Mouse (Mus musculus): Measurements from ENCODE around the gene Tmed6. TPM values are rescaled to one million over a fixed set of nuclear protein-coding genes. Genes with fewer than 3 reads are reported as not detected.

Gene Tmed6
- polyA plus RNA-seq, 1 experiment from 2014 or later, result not detected

DNA sequence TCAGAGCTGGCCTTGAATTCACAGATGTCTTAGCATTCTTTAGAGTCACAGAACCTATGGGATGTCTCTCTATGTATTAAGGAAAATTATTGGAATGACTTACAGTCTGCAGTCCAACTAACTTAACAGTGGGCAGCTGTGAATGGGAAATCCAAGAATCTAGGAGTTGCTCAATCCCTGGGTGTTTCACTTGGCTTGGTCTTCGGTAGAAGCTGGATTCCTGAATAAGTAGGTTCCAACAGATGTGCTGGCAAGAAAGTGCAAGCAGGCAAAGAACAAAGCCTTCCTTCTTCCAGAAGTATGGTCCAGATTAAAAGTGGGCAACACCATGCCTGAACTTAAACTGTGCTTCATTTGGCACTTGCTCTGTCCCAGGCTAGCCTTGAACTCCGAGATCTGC, 35.2 kb upstream of the Tmed6 start:
- no peak overlapping the region for H3K4me3 ChIP-seq
- no peak for ATAC-seq (ENCODE audit: insufficient number of reproducible peaks, insufficient read depth, low FRiP score, low TSS enrichment)
- no peak overlapping the region for H3K9ac ChIP-seq
- no peaks in the 10 kb centered on the region for H3K9me3 ChIP-seq
- WGBS, result 81% methylated on average over 2 of the region's 2 CpGs
- H3K27ac ChIP-seq, result no peak overlapping the region
- H3K4me1 ChIP-seq, result no peaks in the 10 kb centered on the region
- no peaks in the 10 kb centered on the region for H3K36me3 ChIP-seq
- no peaks in the 10 kb centered on the region for H3K27me3 ChIP-seq
- H3K4me2 ChIP-seq (replicated peaks), result no peak overlapping the region

DNA sequence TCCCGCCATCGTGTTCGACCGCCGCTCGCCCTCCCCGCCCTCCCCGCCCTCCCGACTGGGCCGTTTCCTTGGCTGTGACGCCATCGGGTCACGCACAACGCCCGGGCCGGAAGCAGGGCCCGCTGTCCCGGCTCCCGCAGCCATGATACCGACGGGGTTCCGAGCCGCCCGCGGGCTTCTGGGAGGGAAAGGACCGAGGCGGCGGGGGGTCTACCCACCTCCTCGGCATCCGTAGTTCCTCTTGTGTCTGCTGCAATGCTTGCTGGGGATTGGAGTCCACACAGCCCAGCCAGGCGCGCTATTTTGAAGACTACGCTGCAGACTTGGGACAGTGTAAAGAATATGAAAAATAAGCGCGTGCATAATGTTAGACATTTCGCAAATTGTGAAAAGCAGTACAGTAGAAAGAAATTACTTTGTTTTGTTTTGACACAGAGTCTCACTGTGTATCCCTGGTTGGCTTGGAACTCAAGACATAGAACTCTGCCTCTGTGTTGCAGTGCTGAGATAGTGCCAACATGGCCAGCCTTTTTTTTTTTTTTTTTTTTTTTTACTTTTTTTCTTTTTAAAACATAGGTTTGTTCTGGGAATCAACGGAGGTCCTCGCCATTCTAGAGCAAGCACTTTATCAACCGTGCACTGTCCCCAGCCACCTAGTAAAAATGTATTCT, 31.1 kb upstream of the Tmed6 start, which contains the start of gene Terf2:
Gene Terf2, minus strand, starts transcription at position 182 of the 671 bp plus-strand sequence.
- H3K4me3 ChIP-seq, result peak within 1 kb of the TSS; percentile 74
- H3K9me3 ChIP-seq, result no peaks in the 10 kb centered on the region
- peak within 1 kb of the TSS; percentile 92 for H3K27ac ChIP-seq
- peaks cover 9% of the 10 kb centered on the region; the same call in 1 of the 2 replicates for H3K4me1 ChIP-seq
- peaks cover 22% of the 10 kb centered on the region for H3K36me3 ChIP-seq
- peak within 1 kb of the TSS; percentile 88 for H3K9ac ChIP-seq
- no peaks in the 10 kb centered on the region for H3K27me3 ChIP-seq
- WGBS, result 4% methylated on average over 39 of the region's 39 CpGs
- peak within 1 kb of the TSS; percentile 61 for H3K4me2 ChIP-seq (replicated peaks)
- peak; percentile 90 for ATAC-seq (ENCODE audit: insufficient number of reproducible peaks, insufficient read depth, low FRiP score, low TSS enrichment)

DNA sequence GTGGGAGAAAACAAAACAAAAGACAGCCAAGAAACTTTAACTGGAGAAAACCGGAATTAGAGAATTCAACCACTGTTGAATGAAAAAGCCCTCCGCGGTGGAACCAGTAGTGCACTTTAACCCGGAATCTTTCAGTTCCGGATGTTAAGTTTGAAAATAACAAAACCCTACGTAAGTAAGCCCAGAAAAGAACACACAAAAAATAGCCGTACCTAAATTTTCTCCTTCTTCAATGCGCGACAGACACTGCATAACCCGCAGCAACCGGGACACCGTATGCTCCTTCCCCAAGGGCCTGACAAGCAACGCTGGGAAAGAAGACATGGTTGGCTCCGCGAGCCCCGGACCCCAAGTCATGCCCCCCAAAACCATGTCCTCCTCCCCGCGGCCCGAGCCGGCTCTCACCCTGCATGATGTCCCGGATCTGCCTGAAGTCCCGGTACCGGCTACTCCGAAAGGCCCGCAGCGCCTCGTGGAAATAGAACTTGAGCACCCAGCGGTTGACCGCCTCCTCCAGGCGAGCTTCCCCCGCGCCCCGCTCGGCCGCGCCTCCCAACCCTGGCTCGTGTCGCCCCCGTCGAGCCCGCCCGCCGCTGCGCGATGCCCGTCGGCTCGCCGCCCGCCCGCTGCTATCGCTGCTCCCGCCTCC, 30.4 kb upstream of the Tmed6 start:
- H3K4me3 ChIP-seq, result peak overlapping the region; percentile 74
- no peaks in the 10 kb centered on the region for H3K9me3 ChIP-seq
- H3K27ac ChIP-seq, result peak overlapping the region; percentile 92
- WGBS, result under 1% methylated on average over 45 of the region's 53 CpGs
- H3K27me3 ChIP-seq, result no peaks in the 10 kb centered on the region
- peaks cover 27% of the 10 kb centered on the region for H3K36me3 ChIP-seq
- peak overlapping the region; percentile 88 for H3K9ac ChIP-seq
- peaks cover 9% of the 10 kb centered on the region; the same call in 1 of the 2 replicates for H3K4me1 ChIP-seq
- peak overlapping the region; percentile 61 for H3K4me2 ChIP-seq (replicated peaks)
- ATAC-seq (ENCODE audit: insufficient number of reproducible peaks, insufficient read depth, low FRiP score, low TSS enrichment), result peak; percentile 73

DNA sequence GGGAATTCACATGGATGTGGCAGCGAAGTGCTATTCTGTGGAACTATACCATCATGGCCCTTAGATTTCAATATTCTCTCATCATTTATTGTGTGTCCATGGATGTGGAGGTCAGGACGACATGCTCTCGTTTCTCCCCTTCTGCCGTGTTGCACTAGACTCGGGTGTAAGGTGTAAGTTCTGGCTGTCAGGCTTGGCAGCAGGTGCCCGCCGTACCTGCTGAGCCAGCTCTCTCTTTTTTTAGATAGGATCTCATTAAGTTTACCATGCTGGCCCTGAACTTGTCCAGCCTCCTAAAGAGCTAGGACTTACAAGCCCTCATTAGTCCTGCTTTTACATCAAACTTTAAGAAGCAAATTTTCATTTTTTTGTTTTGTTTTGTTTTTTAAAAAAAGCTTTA, 25.1 kb upstream of the Tmed6 start:
- Histone ChIP-seq H3K36me3 (peaks cover 74% of the 10 kb centered on the region), H3K4me2 (replicated peaks) (no peak overlapping the region), H3K27ac (no peak overlapping the region), H3K4me1 (peaks cover 9% of the 10 kb centered on the region; the same call in 1 of the 2 replicates), H3K9ac (no peak overlapping the region), H3K4me3 (no peak overlapping the region), H3K9me3 (no peaks in the 10 kb centered on the region), H3K27me3 (no peaks in the 10 kb centered on the region)
- no peak for ATAC-seq (ENCODE audit: insufficient number of reproducible peaks, insufficient read depth, low FRiP score, low TSS enrichment)
- WGBS, result 98% methylated on average over 7 of the region's 7 CpGs

DNA sequence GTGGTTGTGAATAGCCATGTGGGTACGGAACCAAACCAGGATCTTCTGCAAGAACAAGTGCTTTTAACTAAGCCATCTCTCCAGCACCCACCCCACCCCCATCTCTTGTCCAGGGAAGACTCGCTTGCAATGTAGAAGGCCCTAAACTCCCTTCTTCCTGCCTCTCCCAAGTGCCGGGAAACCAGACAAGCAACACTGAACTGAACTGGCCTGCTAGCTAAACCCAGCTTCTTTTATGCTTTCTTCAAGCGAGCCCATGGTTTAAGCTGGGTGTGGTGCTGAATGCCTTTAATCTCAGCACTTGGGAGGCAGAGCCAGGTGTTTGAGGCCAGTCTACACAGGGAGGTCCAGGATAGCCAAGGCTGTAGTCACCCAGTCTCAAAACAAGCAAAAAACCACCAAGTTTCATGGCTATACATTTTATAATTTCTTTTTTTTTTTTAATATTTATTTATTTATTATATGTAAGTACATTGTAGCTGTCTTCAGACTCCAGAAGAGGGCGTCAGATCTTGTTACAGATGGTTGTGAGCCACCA, 23.2 kb upstream of the Tmed6 start:
- H3K27me3 ChIP-seq, result no peaks in the 10 kb centered on the region
- no peak overlapping the region for H3K4me2 ChIP-seq (replicated peaks)
- H3K4me3 ChIP-seq, result no peak overlapping the region
- H3K27ac ChIP-seq, result no peak overlapping the region
- no peak for ATAC-seq (ENCODE audit: insufficient number of reproducible peaks, insufficient read depth, low FRiP score, low TSS enrichment)
- WGBS, result 96% methylated on average over 5 of the region's 5 CpGs
- no peaks in the 10 kb centered on the region for H3K9me3 ChIP-seq
- H3K36me3 ChIP-seq, result peaks cover 72% of the 10 kb centered on the region
- no peaks in the 10 kb centered on the region for H3K4me1 ChIP-seq
- no peak overlapping the region for H3K9ac ChIP-seq

DNA sequence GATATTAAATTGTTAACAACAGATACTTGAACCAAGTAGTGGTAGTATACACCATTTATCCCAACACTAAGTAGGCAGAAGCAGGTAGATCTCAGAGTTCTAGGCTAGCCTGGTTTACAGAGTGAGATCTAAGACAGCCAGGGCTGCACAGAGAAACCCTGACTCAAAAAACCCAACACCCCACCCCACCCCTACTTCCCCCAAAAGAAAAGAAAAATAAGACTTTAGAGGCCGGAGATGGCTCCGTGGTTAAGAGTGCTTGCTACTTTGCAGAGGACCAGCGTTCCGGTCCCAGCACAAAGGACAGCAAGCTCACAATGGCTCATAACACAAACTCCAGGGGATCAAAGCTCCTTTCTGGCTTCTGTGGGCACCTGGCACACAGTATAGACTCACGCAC, 20.6 kb upstream of the Tmed6 start:
- Histone ChIP-seq H3K36me3 (peaks cover 75% of the 10 kb centered on the region), H3K4me3 (no peak overlapping the region)

DNA sequence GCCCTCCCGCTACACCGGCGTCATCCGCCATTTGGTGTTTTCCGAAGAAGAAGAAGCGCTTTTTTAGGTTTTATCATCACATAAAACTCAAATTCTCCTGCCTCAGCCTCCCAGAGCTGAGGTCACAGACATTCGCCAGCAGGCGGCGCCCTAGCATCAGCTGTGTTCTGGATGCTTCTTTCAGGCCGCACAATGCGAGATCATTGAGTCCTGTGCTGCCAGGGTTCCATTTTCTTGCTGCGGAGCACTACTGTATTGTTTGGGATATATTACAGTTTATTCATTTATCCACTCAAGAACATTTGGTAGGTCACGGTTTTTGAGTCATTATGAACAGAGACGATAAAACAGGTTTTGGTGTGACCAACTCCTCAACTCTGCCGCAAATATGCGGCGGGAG, 19.9 kb upstream of the Tmed6 start:
- Histone ChIP-seq H3K27ac (no peak overlapping the region), H3K27me3 (no peaks in the 10 kb centered on the region), H3K4me2 (replicated peaks) (no peak overlapping the region), H3K4me1 (no peaks in the 10 kb centered on the region), H3K9ac (no peak overlapping the region), H3K4me3 (no peak overlapping the region), H3K36me3 (peaks cover 74% of the 10 kb centered on the region), H3K9me3 (no peaks in the 10 kb centered on the region)
- no peak for ATAC-seq (ENCODE audit: insufficient number of reproducible peaks, insufficient read depth, low FRiP score, low TSS enrichment)
- WGBS, result 97% methylated on average over 17 of the region's 17 CpGs

More for the DNA sequence above, 20.6 kb upstream of the Tmed6 start:
- WGBS, result 96% methylated on average over 5 of the region's 5 CpGs
- Histone ChIP-seq H3K27ac (no peak overlapping the region), H3K9me3 (no peaks in the 10 kb centered on the region), H3K4me1 (no peaks in the 10 kb centered on the region), H3K4me2 (replicated peaks) (no peak overlapping the region), H3K27me3 (no peaks in the 10 kb centered on the region), H3K9ac (no peak overlapping the region)
- no peak for ATAC-seq (ENCODE audit: insufficient number of reproducible peaks, insufficient read depth, low FRiP score, low TSS enrichment)

DNA sequence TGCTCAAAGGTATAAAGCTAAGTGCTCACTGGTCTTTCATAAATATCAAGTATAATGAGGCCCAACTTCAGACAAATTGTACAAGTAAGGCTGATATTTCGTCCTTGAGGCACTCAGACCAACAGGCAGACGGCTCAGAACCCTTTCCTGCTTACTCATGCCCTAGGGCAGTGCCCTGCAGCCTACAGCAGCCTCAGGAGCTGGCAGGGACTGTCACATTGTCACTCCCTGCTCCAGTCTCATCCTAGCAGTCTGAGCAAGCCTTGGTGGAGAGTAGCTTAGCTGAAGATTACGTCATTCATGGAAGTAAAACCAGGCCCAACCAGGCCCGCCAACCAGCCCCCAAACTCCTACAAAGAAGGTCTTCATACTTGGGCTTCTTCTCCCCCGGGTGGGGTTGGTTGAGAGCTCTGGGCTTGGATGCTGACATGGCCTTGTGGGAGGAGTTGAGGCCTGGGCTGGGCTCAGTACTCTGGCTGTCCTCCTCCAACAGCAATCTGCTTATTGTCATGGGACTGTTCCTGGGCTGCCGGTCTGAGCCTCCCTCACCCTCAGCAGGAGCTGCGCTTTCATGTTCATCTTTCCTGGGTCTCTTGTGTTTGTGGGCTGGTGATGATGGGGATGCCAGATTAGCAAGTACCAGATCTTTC, 10.9 kb upstream of the Tmed6 start:
- H3K4me3 ChIP-seq, result no peak overlapping the region
- no peak for ATAC-seq (ENCODE audit: insufficient number of reproducible peaks, insufficient read depth, low FRiP score, low TSS enrichment)
- peaks cover 80% of the 10 kb centered on the region for H3K36me3 ChIP-seq
- no peaks in the 10 kb centered on the region for H3K27me3 ChIP-seq
- H3K9ac ChIP-seq, result no peak overlapping the region
- H3K27ac ChIP-seq, result no peak overlapping the region
- no peaks in the 10 kb centered on the region for H3K9me3 ChIP-seq
- no peak overlapping the region for H3K4me2 ChIP-seq (replicated peaks)
- H3K4me1 ChIP-seq, result no peaks in the 10 kb centered on the region
- WGBS, result 89% methylated on average over 7 of the region's 7 CpGs

DNA sequence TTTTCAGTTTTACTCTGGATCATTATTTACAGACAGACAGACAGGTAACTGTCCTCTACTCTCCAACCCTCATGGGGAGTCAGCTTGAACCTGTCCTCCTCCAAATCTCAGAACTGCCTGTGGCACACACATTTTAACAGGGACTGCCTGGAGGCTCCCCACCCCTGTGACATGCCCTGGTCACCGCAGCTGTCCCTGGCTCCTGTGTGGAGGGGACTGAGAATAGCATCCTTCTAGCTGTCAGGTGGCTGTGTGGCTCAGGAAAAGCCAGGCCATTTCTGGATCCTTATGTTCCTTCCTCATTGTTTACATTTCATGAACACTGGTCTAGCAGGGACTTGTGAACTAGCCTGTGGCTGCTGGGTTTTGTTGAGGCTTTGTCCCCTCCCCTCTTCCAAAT, 8.7 kb upstream of the Tmed6 start:
- H3K9me3 ChIP-seq, result no peaks in the 10 kb centered on the region
- WGBS, result 82% methylated on average over 1 of the region's 1 CpGs
- H3K4me3 ChIP-seq, result no peak overlapping the region
- no peaks in the 10 kb centered on the region for H3K4me1 ChIP-seq
- ATAC-seq (ENCODE audit: insufficient number of reproducible peaks, insufficient read depth, low FRiP score, low TSS enrichment), result no peak
- no peak overlapping the region for H3K27ac ChIP-seq
- no peak overlapping the region for H3K9ac ChIP-seq
- H3K27me3 ChIP-seq, result no peaks in the 10 kb centered on the region
- H3K36me3 ChIP-seq, result peaks cover 73% of the 10 kb centered on the region
- no peak overlapping the region for H3K4me2 ChIP-seq (replicated peaks)

DNA sequence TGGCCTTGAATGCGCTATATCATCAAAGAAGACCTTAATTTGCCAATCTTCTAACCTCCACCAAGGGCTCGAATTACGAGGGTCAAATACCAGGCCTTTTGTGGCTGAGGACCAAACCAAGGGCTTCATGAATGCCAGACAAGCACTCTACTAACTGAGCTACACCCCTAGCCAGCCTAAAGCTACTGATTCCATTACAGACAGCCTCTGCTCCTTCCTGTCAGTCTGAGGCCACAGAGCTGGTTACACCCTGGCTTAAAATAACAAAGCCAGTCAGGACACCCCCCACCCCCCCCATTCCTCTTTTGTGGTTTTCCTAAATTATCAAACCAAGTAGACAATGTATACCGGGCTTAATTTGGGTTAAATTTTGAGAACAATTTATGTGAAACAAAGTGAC, 8.3 kb upstream of the Tmed6 start:
- ATAC-seq (ENCODE audit: insufficient number of reproducible peaks, insufficient read depth, low FRiP score, low TSS enrichment), result no peak
- no peak overlapping the region for H3K4me3 ChIP-seq
- H3K9ac ChIP-seq, result no peak overlapping the region
- H3K27me3 ChIP-seq, result no peaks in the 10 kb centered on the region
- H3K4me2 ChIP-seq (replicated peaks), result no peak overlapping the region
- peaks cover 73% of the 10 kb centered on the region for H3K36me3 ChIP-seq
- WGBS, result 71% methylated on average over 4 of the region's 4 CpGs
- no peak overlapping the region for H3K27ac ChIP-seq
- H3K4me1 ChIP-seq, result no peaks in the 10 kb centered on the region
- H3K9me3 ChIP-seq, result no peaks in the 10 kb centered on the region

DNA sequence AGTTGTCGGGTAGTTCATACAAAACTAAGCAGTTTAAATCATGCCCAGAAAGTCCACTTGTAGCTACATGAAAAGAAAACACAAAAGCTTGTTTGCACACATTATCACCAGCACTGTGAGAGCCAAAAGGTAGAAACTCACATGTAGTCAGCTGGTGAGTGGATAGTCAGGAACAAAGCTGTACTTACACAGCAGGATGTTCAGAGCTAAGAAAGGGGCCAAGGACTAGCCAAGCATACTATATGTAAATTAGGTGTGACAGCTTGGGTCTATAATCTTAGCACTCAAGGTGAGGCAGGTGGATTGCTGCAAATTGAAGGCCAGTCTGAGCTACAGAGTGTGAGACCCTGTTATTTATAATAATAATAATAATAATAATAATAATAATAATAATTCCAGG, 2.8 kb downstream of the Tmed6 start:
- no peaks in the 10 kb centered on the region for H3K9me3 ChIP-seq
- 100% methylated on average over 1 of the region's 1 CpGs for WGBS
- H3K27me3 ChIP-seq, result no peaks in the 10 kb centered on the region
- peaks cover 8% of the 10 kb centered on the region; the same call in 1 of the 2 replicates for H3K4me1 ChIP-seq
- no peak overlapping the region for H3K9ac ChIP-seq
- ATAC-seq (ENCODE audit: insufficient number of reproducible peaks, insufficient read depth, low FRiP score, low TSS enrichment), result no peak
- peaks cover 17% of the 10 kb centered on the region for H3K36me3 ChIP-seq
- no peak overlapping the region for H3K4me2 ChIP-seq (replicated peaks)
- no peak overlapping the region for H3K4me3 ChIP-seq
- H3K27ac ChIP-seq, result no peak overlapping the region
